Mouse (Mus musculus) limb, embryonic 15.5 days (tissue): ENCODE results near the gene Tnfrsf4. TPM values are rescaled to one million over a fixed set of nuclear protein-coding genes. Genes with fewer than 3 reads are reported as not detected.

Experiments used
- ATAC-seq: fragments of 200-750 bp; cut with Nextera tagmentation; 2 replicates; pipeline ENCODE4 v1.8.0; 2017; ENCODE audit warnings: low read depth, moderate TSS enrichment; ENCODE audit not compliant: insufficient number of reproducible peaks, low FRiP score, low TSS enrichment
- H3K27ac ChIP-seq: fragments of 300-500 bp; sonication (generic); 2 replicates; pipeline ENCODE4 v1.5.1; 2015; ENCODE audit warnings: moderate library complexity, mild to moderate bottlenecking, inconsistent platforms
- H3K27me3 ChIP-seq: fragments of 300-500 bp; sonication (generic); 2 replicates; pipeline ENCODE4 v1.6.1; 2015; ENCODE audit warnings: inconsistent platforms
- H3K36me3 ChIP-seq: fragments of 300-500 bp; sonication (generic); 2 replicates; pipeline ENCODE4 v1.6.1; 2015; ENCODE audit warnings: inconsistent platforms
- H3K4me1 ChIP-seq: fragments of 300-500 bp; sonication (generic); 2 replicates; pipeline ENCODE4 v1.6.1; 2015; ENCODE audit warnings: inconsistent platforms
- H3K4me2 ChIP-seq: fragments of 300-500 bp; sonication (generic); 2 replicates; pipeline ENCODE4 v1.6.1; 2015; ENCODE audit warnings: mild to moderate bottlenecking, inconsistent platforms
- H3K4me3 ChIP-seq: fragments of 300-500 bp; sonication (generic); 2 replicates; pipeline ENCODE4 v1.5.1; 2015; ENCODE audit warnings: mild to moderate bottlenecking, inconsistent platforms
- H3K9ac ChIP-seq: fragments of 300-500 bp; sonication (generic); 2 replicates; pipeline ENCODE4 v1.6.1; 2015; ENCODE audit warnings: inconsistent platforms
- H3K9me3 ChIP-seq: fragments of 300-500 bp; sonication (generic); 2 replicates; pipeline ENCODE4 v1.6.1; 2016; ENCODE audit warnings: inconsistent platforms
- WGBS: fragments of 180-500 bp; shearing (Covaris S2); methylation state at CpG from one replicate; pipeline ENCODE4 v1.1.7; 2015; 5-methylcytosine and 5-hydroxymethylcytosine counted together
- polyA plus RNA-seq: library from polyadenylated mRNA; unstranded; fragments of >200 nt; fragmentation: Nextera tagmentation; extraction: Ambion mirVana; gene quantifications from 2 replicates; pipeline ENCODE4 v1.2.1, GENCODE M21; 2015

The Tnfrsf4 gene
- 0.55 and 0.99 TPM in 2 replicates for polyA plus RNA-seq

- Histone ChIP-seq H3K4me2 (no peak within 1 kb of the TSS), H3K9ac (no peak within 1 kb of the TSS), H3K4me3 (no peak within 1 kb of the TSS), H3K27ac (no peak within 1 kb of the TSS), H3K36me3 (peaks cover 59% of the 10 kb centered on the region), H3K4me1 (no peaks in the 10 kb centered on the region), H3K9me3 (no peaks in the 10 kb centered on the region), H3K27me3 (no peaks in the 10 kb centered on the region)
- ATAC-seq, result no peak
- WGBS, result 75% methylated on average over 8 of the region's 8 CpGs
These were observed at the start of gene Tnfrsf4 for GRCm38 (mm10) chr4:156013637-156014036. Tnfrsf4 (plus strand) TSS chr4:156013843.

DNA sequence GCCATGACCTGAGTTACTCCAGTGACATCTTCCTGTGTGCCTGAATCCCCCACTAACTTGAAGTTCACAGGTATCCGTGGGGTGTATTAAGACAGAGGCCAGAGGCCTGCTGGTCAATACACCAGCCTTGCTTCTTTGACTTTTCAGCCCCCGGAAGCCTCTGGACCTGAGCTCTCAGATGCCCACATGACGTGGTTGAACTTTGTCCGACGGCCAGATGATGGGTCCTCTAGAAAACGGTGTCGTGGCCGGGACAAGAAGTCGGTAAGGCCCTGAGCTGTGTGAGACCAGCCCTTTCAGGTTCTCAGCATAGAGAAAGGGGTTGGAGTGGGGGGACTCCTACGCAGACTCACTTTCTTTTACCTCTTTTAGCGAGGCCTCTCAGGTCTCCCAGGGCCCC lies 49.2 kb upstream of the Tnfrsf4 start:
- 91% methylated on average over 11 of the region's 11 CpGs for WGBS
- Histone ChIP-seq H3K4me1 (peaks cover 21% of the 10 kb centered on the region), H3K9me3 (no peaks in the 10 kb centered on the region), H3K36me3 (peaks cover 21% of the 10 kb centered on the region), H3K9ac (no peak overlapping the region), H3K4me2 (no peak overlapping the region), H3K4me3 (no peak overlapping the region), H3K27me3 (no peaks in the 10 kb centered on the region), H3K27ac (no peak overlapping the region)
- ATAC-seq, result no peak

- H3K4me1 ChIP-seq, result no peaks in the 10 kb centered on the region
- WGBS, result 77% methylated on average over 13 of the region's 13 CpGs
These were observed 44.5 kb upstream of the Tnfrsf4 start for GRCm38 (mm10) chr4:155969043-155969653.

DNA sequence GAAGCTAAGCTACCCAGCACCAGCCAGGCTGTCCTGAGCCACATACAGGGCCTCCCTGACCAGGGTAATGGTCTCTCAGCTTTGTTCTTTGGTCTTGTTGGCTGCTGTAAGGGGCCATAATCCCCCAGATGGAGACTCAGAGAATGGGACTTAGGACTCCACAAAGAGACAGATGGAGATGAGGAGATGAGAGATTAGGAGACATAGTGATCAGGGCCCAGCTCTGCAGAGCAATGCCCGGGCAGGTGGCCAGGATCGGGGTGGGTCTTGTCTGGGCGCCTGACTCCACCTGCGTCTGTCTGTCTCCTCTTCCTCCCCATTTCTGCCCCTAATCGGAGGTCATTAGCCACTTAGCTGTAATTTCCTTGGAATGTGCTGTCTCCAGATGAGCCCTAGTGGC lies 43.4 kb upstream of the Tnfrsf4 start:
- Histone ChIP-seq H3K27ac (no peak overlapping the region), H3K4me2 (no peak overlapping the region), H3K9ac (no peak overlapping the region), H3K27me3 (no peaks in the 10 kb centered on the region), H3K36me3 (peaks cover 14% of the 10 kb centered on the region), H3K4me1 (no peaks in the 10 kb centered on the region), H3K9me3 (no peaks in the 10 kb centered on the region), H3K4me3 (no peak overlapping the region)
- no peak for ATAC-seq
- WGBS, result 78% methylated on average over 5 of the region's 5 CpGs

More at GRCm38 (mm10) chr4:155969043-155969653, 44.5 kb upstream of the Tnfrsf4 start:
- Histone ChIP-seq H3K4me2 (no peak overlapping the region), H3K4me3 (no peak overlapping the region), H3K9me3 (no peaks in the 10 kb centered on the region), H3K27ac (no peak overlapping the region), H3K36me3 (peaks cover 21% of the 10 kb centered on the region), H3K27me3 (no peaks in the 10 kb centered on the region), H3K9ac (no peak overlapping the region)
- no peak for ATAC-seq

- no peaks in the 10 kb centered on the region for H3K27me3 ChIP-seq
- no peak overlapping the region for H3K4me2 ChIP-seq
- no peak overlapping the region for H3K9ac ChIP-seq
- no peak overlapping the region for H3K4me3 ChIP-seq
- no peaks in the 10 kb centered on the region for H3K4me1 ChIP-seq
- no peaks in the 10 kb centered on the region for H3K36me3 ChIP-seq
- H3K9me3 ChIP-seq, result no peaks in the 10 kb centered on the region
- 79% methylated on average over 6 of the region's 6 CpGs for WGBS
- H3K27ac ChIP-seq, result no peak overlapping the region
- ATAC-seq, result no peak
These were observed 41.0 kb upstream of the Tnfrsf4 start for GRCm38 (mm10) chr4:155972651-155973050.

DNA sequence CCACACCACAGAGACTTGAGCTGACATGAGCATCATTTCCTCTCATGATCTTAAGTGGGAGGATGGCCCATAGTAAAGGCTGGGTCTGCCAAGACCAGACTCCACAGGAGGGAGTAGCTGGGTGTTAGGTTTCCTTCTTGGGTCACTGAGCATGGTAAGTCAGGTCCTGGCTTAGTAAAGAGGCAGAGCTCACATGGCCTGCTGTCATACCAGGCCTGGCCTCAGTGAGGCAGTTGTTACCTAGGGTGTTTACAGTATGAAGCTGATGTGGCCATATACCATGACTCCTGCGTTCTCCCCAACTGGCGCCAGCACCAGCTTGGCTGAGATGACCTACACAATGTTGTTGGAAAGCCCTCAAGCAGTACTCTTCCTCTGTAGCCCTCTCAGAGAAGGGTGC lies 40.4 kb upstream of the Tnfrsf4 start:
- ATAC-seq, result no peak

GRCm38 (mm10) chr4:155981436-155982082 lies 32.1 kb upstream of the Tnfrsf4 start:
- Histone ChIP-seq H3K4me1 (no peaks in the 10 kb centered on the region), H3K9ac (no peak overlapping the region), H3K27me3 (no peaks in the 10 kb centered on the region), H3K4me2 (no peak overlapping the region), H3K9me3 (no peaks in the 10 kb centered on the region), H3K27ac (no peak overlapping the region), H3K4me3 (no peak overlapping the region), H3K36me3 (no peaks in the 10 kb centered on the region)
- WGBS, result 70% methylated on average over 12 of the region's 12 CpGs
- ATAC-seq, result no peak

More for the DNA sequence above, 40.4 kb upstream of the Tnfrsf4 start:
- H3K36me3 ChIP-seq, result no peaks in the 10 kb centered on the region
- no peaks in the 10 kb centered on the region for H3K27me3 ChIP-seq
- WGBS, result 82% methylated on average over 2 of the region's 2 CpGs
- H3K4me3 ChIP-seq, result no peak overlapping the region
- no peak overlapping the region for H3K9ac ChIP-seq
- no peaks in the 10 kb centered on the region for H3K4me1 ChIP-seq
- H3K9me3 ChIP-seq, result no peaks in the 10 kb centered on the region
- no peak overlapping the region for H3K27ac ChIP-seq
- H3K4me2 ChIP-seq, result no peak overlapping the region

DNA sequence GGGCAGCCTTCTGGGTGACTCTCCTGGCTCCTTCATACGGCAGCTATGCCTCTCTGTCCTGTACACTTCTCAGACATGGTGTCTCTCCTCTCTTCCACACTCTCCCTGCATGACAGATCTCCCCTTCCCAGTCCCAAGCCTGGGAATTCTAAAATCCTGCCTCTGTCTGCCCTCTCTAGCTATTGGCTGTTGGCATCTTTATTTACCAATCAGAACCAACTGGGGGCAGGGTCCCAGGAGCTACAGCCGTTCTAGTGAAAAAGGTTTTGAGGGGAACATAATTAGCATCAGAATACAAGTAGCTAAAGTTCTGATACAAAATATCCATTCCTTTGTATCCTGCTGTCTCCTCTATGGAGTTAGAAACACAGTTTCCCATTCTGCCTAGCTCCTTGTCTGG lies 29.9 kb upstream of the Tnfrsf4 start:
- 18% methylated on average over 2 of the region's 2 CpGs for WGBS
- no peaks in the 10 kb centered on the region for H3K9me3 ChIP-seq
- no peak overlapping the region for H3K27ac ChIP-seq
- H3K9ac ChIP-seq, result no peak overlapping the region
- ATAC-seq, result no peak
- no peak overlapping the region for H3K4me2 ChIP-seq
- no peak overlapping the region for H3K4me3 ChIP-seq
- H3K27me3 ChIP-seq, result no peaks in the 10 kb centered on the region
- H3K36me3 ChIP-seq, result no peaks in the 10 kb centered on the region
- H3K4me1 ChIP-seq, result no peaks in the 10 kb centered on the region

- H3K4me2 ChIP-seq, result peak overlapping the region; percentile 96
- peaks cover 26% of the 10 kb centered on the region for H3K4me1 ChIP-seq
- H3K27me3 ChIP-seq, result no peaks in the 10 kb centered on the region
- ATAC-seq, result no peak
- 88% methylated on average over 22 of the region's 22 CpGs for WGBS
- H3K27ac ChIP-seq, result peak overlapping the region; percentile 97
- H3K9me3 ChIP-seq, result no peaks in the 10 kb centered on the region
- H3K36me3 ChIP-seq, result peaks cover 8% of the 10 kb centered on the region
- peak overlapping the region; percentile 74 for H3K9ac ChIP-seq
- peak overlapping the region; percentile 71 for H3K4me3 ChIP-seq
These were observed 22.3 kb upstream of the Tnfrsf4 start for GRCm38 (mm10) chr4:155991211-155991907.

- H3K27ac ChIP-seq, result peak overlapping the region; percentile 97
- WGBS, result 25% methylated on average over 37 of the region's 37 CpGs
- peaks cover 13% of the 10 kb centered on the region for H3K36me3 ChIP-seq
- peaks cover 26% of the 10 kb centered on the region for H3K4me1 ChIP-seq
- no peaks in the 10 kb centered on the region for H3K27me3 ChIP-seq
- H3K4me2 ChIP-seq, result peak overlapping the region; percentile 96
- ATAC-seq, result 0 out of 2 replicates have a peak, but pooled peaks have one; percentile 6
- no peaks in the 10 kb centered on the region for H3K9me3 ChIP-seq
- peak overlapping the region; percentile 71 for H3K4me3 ChIP-seq
- H3K9ac ChIP-seq, result peak overlapping the region; percentile 74
These were observed 21.8 kb upstream of the Tnfrsf4 start for GRCm38 (mm10) chr4:155991908-155992230.

DNA sequence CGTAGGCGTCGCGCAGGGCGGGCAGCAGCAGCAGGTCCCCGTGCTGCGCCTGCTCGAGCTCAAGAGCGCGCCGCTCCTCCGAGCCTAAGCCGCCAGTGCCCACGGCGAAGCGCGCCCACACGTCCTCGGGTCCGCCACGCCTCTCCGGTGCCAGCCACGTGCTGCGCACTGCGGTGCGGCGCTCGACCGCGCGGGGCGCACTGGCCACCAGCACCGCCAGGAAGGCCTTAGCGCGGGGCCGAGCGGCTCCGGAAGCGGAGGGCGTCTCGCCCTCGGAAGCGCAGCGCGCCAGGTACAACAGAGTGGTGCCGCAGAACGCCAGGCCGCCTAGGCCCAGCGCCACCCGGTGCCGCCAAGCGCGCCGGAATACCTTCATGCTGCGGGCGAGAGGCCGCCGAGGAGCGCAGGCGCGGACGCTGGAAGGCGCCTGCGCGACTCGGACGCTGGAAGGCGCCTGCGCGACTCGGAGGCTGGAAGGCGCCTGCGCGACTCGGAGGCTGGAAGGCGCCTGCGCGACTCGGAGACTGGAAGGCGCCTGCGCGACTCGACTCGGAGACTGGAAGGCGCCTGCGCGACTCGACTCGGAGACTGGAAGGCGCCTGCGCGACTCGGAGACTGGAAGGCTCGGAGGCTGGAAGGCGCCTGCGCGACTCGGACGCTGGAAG lies 21.3 kb upstream of the Tnfrsf4 start, which contains the start of the genes B3galt6 and Sdf4:
TSS of gene B3galt6 (minus strand) at position 409 of the 665 bp plus-strand sequence.
TSS of gene Sdf4 (plus strand) at position 632 of the 665 bp plus-strand sequence.
- ATAC-seq, result peak; percentile 78
- under 1% methylated on average over 97 of the region's 99 CpGs for WGBS
- Histone ChIP-seq H3K4me3 (peak within 1 kb of the TSS; percentile 71), H3K9ac (peak within 1 kb of the TSS; percentile 74), H3K4me2 (peak within 1 kb of the TSS; percentile 96), H3K27me3 (no peaks in the 10 kb centered on the region), H3K27ac (peak within 1 kb of the TSS; percentile 98), H3K4me1 (peaks cover 26% of the 10 kb centered on the region), H3K36me3 (peaks cover 18% of the 10 kb centered on the region), H3K9me3 (no peaks in the 10 kb centered on the region)
